Mouse (Mus musculus) liver, embryonic 14.5 days (tissue): ENCODE measurements around the gene Rpn1. TPM values are rescaled to one million over a fixed set of nuclear protein-coding genes. Genes with fewer than 3 reads are reported as not detected.

Source experiments
- ATAC-seq: fragments of 200-750 bp; cut with Nextera tagmentation; 2 replicates; pipeline ENCODE4 v1.8.0; 2017; ENCODE audit warnings: moderate number of reproducible peaks, mild to moderate bottlenecking, moderate library complexity; ENCODE audit not compliant: insufficient read depth
- DNase-seq, 3 experiments: peaks; one replicate each; pipeline ENCODE4 v3.0.0-alpha.2; 2012 to 2013; ENCODE audit warnings: low read depth in 3 of 3, low spot score in 3 of 3
- H3K27ac ChIP-seq: fragments of 300-500 bp; sonication (generic); 2 replicates; pipeline ENCODE4 v1.5.1; 2014; ENCODE audit warnings: moderate library complexity, mild to moderate bottlenecking, control low read depth, inconsistent platforms
- H3K27me3 ChIP-seq: fragments of 300-500 bp; sonication (generic); 2 replicates; pipeline ENCODE4 v1.6.1; 2014; ENCODE audit warnings: mild to moderate bottlenecking, low read length, moderate library complexity; ENCODE audit not compliant: control insufficient read depth, insufficient read depth
- H3K36me3 ChIP-seq: fragments of 300-500 bp; sonication (generic); replicated peaks from 2 replicates; pipeline ENCODE4 v1.6.1; 2014; ENCODE audit warnings: low read depth; ENCODE audit not compliant: control insufficient read depth, insufficient read depth
- H3K4me1 ChIP-seq, 2 experiments: fragments of 200-500 bp in 1 of 2; fragments of 300-500 bp in 1 of 2; sonication (generic) in 1 of 2; replicated peaks; 2 replicates each; pipeline ENCODE4 v1.6.1; 2012 to 2014; ENCODE audit warnings: antibody characterized with exemption in 1 of 2, inconsistent platforms in 1 of 2, low read length in 1 of 2; ENCODE audit not compliant: control insufficient read depth in 2 of 2, insufficient read depth in 2 of 2
- H3K4me2 ChIP-seq: fragments of 300-500 bp; sonication (generic); 2 replicates; pipeline ENCODE4 v1.6.1; 2014; ENCODE audit warnings: low read depth, mild to moderate bottlenecking, control low read depth, moderate library complexity
- H3K4me3 ChIP-seq, 2 experiments: fragments of 200-500 bp in 1 of 2; fragments of 300-500 bp in 1 of 2; sonication (generic) in 1 of 2; 2 replicates each; pipeline ENCODE4 v1.5.1; 2012 to 2014; ENCODE audit warnings: low read depth in 2 of 2, low read length in 2 of 2, mild to moderate bottlenecking in 2 of 2, control low read depth in 1 of 2, inconsistent platforms in 1 of 2, moderate library complexity in 1 of 2; ENCODE audit not compliant: insufficient read depth in 1 of 2
- H3K9ac ChIP-seq: fragments of 300-500 bp; sonication (generic); replicated peaks from 2 replicates; pipeline ENCODE4 v1.6.1; 2014; ENCODE audit warnings: mild to moderate bottlenecking, control low read depth, moderate library complexity
- H3K9me3 ChIP-seq: fragments of 300-500 bp; sonication (generic); 2 replicates; pipeline ENCODE4 v1.6.1; 2016; ENCODE audit warnings: low read length, mixed read lengths; ENCODE audit not compliant: control insufficient read depth
- CTCF ChIP-seq: IDR thresholded peaks from 2 replicates; pipeline ENCODE4 v1.5.1; 2016; ENCODE audit warnings: antibody characterized with exemption, low read depth, control low read depth
- EP300 ChIP-seq: IDR thresholded peaks from 2 replicates; pipeline ENCODE4 v1.6.1; 2016; ENCODE audit warnings: antibody characterized with exemption, low read depth
- WGBS: fragments of 180-500 bp; shearing (Covaris S2); extraction: QIAGEN DNeasy Blood & Tissue Kit; methylation state at CpG from one replicate; pipeline ENCODE4 v1.1.7; 2014; ENCODE audit not compliant: insufficient replicate concordance; 5-methylcytosine and 5-hydroxymethylcytosine counted together
- polyA plus RNA-seq, 2 experiments: library from polyadenylated mRNA; depleted of rRNA in 1 of 2; stranded (reverse) in 1 of 2; unstranded in 1 of 2; fragments of >200 nt; fragmentation: Nextera tagmentation in 1 of 2; extraction: Ambion mirVana in 1 of 2; gene quantifications; 2 replicates each; pipeline versions ENCODE4 v1.2.1 to v1.2.3; 2012 to 2014

Gene Rpn1
- polyA plus RNA-seq, 2 experiments: 81.7 to 172 TPM

DNA sequence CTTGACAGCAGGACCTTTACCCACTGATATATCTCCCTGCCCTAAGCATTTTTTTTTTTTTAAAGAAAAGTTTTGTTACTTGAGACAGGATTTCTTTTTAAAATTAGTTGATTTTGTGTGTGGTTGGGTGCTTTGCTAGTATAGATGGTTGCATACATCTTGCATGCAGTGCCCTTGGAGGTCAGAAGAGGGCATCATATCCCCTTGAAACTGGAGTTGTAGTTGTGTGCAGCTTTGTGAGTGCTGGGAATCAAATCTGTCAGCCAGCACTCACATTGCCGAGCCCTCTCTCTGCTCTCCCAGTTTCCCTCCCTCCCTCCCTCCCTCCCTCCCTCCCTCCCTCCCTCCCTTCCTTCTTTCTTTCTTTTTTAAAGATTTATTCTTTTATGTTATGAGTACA lies 4.7 kb downstream of the Rpn1 start:
- ATAC-seq (no peak), DNase-seq (no peak)
- H3K27ac ChIP-seq: no peak overlapping the region
- peaks cover 15 to 17% of the 10 kb centered on the region in 2 experiments for H3K4me1 ChIP-seq
- no peaks in the 10 kb centered on the region for H3K9me3 ChIP-seq
- TF ChIP-seq EP300: no peak
- TF ChIP-seq CTCF: no peak
- H3K4me2 ChIP-seq: no peak overlapping the region
- 53% methylated on average over 1 of the region's 1 CpGs for WGBS
- H3K9ac ChIP-seq: no peak overlapping the region
- H3K27me3 ChIP-seq: no peaks in the 10 kb centered on the region
- H3K36me3 ChIP-seq: peaks cover 26% of the 10 kb centered on the region
- H3K4me3 ChIP-seq: no peak overlapping the region

DNA sequence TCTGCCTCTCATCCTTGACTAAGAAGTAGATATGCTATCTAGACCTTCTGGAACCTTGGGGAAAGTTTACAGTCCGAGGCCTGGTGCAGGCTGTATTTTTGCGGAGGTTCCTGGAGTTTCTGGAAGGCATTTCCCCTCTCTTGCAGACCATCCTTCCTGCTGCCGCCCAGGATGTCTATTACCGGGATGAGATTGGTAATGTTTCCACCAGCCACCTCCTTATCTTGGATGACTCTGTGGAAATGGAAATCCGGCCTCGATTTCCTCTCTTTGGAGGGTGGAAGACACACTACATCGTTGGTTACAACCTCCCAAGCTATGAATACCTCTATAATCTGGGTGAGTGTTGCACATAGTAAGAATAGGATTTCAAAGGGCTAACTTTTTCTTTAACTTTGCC lies 11.1 kb downstream of the Rpn1 start:
- no peak overlapping the region for H3K27ac ChIP-seq
- ATAC-seq (no peak), DNase-seq (no peak)
- no peaks in the 10 kb centered on the region for H3K27me3 ChIP-seq
- no peak overlapping the region for H3K4me3 ChIP-seq
- 62% methylated on average over 7 of the region's 7 CpGs for whole genome bisulfite sequencing
- H3K9ac ChIP-seq: no peak overlapping the region
- H3K9me3 ChIP-seq: no peaks in the 10 kb centered on the region
- no peak overlapping the region for H3K4me2 ChIP-seq
- no peaks in the 10 kb centered on the region for H3K4me1 ChIP-seq
- H3K36me3 ChIP-seq: peaks cover 58% of the 10 kb centered on the region
- TF ChIP-seq CTCF (no peak), EP300 (no peak)

- WGBS: 76% methylated on average over 6 of the region's 6 CpGs
- no peak overlapping the region for H3K4me3 ChIP-seq
- H3K27ac ChIP-seq: no peak overlapping the region
- H3K4me1 ChIP-seq: peaks cover 9 to 16% of the 10 kb centered on the region in 2 experiments
- DNase-seq: no peak
- TF ChIP-seq CTCF: no peak
- TF ChIP-seq EP300: no peak
- H3K9me3 ChIP-seq: no peaks in the 10 kb centered on the region
- ATAC-seq: no peak
- peaks cover 52% of the 10 kb centered on the region for H3K36me3 ChIP-seq
- H3K27me3 ChIP-seq: no peaks in the 10 kb centered on the region
- H3K4me2 ChIP-seq: no peak overlapping the region
- no peak overlapping the region for H3K9ac ChIP-seq
Measured at GRCm38 (mm10) chr6:88102096-88102495, 17.8 kb downstream of the Rpn1 start.

DNA sequence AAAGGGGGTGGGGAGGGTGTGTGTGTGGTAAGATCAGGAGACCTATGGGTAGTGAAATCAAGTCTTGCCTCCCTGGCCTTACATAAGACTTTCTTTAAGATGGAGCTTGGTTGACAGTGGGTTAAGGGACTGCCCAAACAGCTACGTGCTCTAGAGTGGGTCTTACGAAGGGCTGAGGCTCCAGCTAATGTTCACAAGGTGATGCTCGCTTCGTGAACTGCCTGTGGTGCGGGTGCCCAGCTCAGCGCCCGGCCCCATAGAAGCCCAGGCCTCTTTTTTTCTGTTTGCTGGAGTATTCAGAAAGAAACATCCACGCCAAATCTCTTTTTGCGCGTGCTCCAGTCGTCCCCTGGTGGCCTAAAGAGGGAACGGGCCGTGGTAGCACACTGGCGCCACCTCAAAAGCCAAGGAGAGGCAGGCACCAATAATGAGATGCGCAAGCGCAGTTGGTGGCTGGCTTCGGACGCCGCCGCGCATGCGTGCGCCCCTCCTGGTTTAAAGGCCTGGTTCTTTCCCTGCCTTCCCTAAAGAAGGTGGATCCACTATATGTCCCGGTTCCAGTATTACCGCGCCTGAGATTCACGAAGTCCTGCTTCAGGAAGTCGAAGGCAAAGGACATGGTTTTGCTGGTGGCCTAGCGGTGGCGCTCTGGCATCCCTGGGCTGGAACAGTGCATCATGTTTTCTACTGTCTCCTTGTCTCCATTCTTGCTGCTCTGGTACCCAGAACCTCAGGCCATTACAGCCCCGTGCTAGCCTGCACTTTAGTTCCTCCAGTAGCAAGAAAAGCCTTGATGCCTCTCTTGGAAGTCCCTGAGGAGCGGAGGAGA lies 21.7 kb downstream of the Rpn1 start:
- no peaks in the 10 kb centered on the region for H3K9me3 ChIP-seq
- peak; percentile 97 for TF ChIP-seq CTCF
- TF ChIP-seq EP300: no peak
- H3K36me3 ChIP-seq: peaks cover 29% of the 10 kb centered on the region
- peak overlapping the region; percentile 53 for H3K4me2 ChIP-seq
- H3K27me3 ChIP-seq: no peaks in the 10 kb centered on the region
- 7% methylated on average over 32 of the region's 32 CpGs for WGBS
- H3K27ac ChIP-seq: peak overlapping the region; percentile 22
- DNase-seq: peak; percentile 71 to 79 (median 75)
- peak overlapping the region; percentile 4 to 18; a peak in 3 of 4 replicates for H3K4me3 ChIP-seq
- peak; percentile 72 for ATAC-seq
- peaks cover 18 to 35% of the 10 kb centered on the region in 2 experiments for H3K4me1 ChIP-seq
- H3K9ac ChIP-seq: no peak overlapping the region; the same call in none of the 2 replicates

GRCm38 (mm10) chr6:88106612-88107123 lies 22.4 kb downstream of the Rpn1 start:
- H3K36me3 ChIP-seq: peaks cover 23% of the 10 kb centered on the region
- no peak overlapping the region; the same call in 1 of the 2 replicates for H3K9ac ChIP-seq
- DNase-seq (no peak), ATAC-seq (peak; percentile 69)
- H3K9me3 ChIP-seq: no peaks in the 10 kb centered on the region
- 17% methylated on average over 12 of the region's 12 CpGs for WGBS
- TF ChIP-seq EP300 (peak; percentile 47), CTCF (no peak)
- H3K4me3 ChIP-seq: no peak overlapping the region
- H3K27ac ChIP-seq: peak overlapping the region; percentile 12
- no peaks in the 10 kb centered on the region for H3K27me3 ChIP-seq
- peaks cover 18 to 35% of the 10 kb centered on the region in 2 experiments for H3K4me1 ChIP-seq
- peak overlapping the region; percentile 53 for H3K4me2 ChIP-seq
